Mouse (Mus musculus): ENCODE measurements at regions not wholly inside any gene's neighbourhood (a gene's known extent, or its start where the extent isn't known, plus 50 kb on each side); places are given as distances from the start of the nearest gene placed in this dataset.
"Not testable (repeated sequence)": the region's sequence is repeated elsewhere in the genome, so short reads cannot be mapped to it uniquely, and the experiment has no call there.

- DNase-seq (ENCODE audit: low read depth) = no peak
Measured at GRCm38 (mm10) chr8:42442786-42443185, 698.5 kb downstream of the Triml1 start.

- DNase-seq (ENCODE audit: low read depth) = no peak
Measured at GRCm38 (mm10) chr8:42402632-42403031, 738.7 kb downstream of the Triml1 start.

- DNase-seq (ENCODE audit: low read depth) = no peak
Measured at GRCm38 (mm10) chr8:42396886-42397285, 744.4 kb downstream of the Triml1 start.

GRCm38 (mm10) chr8:42388816-42389215 lies 752.5 kb downstream of the Triml1 start:
- DNase-seq (ENCODE audit: low read depth) = no peak

GRCm38 (mm10) chr8:42348073-42348603 lies 793.1 kb downstream of the Triml1 start:
- DNase-seq (ENCODE audit: low read depth) = no peak

- DNase-seq (ENCODE audit: low read depth) = no peak
Measured at GRCm38 (mm10) chr8:42334708-42335107, 806.6 kb downstream of the Triml1 start.

GRCm38 (mm10) chr8:42324663-42325062 lies 816.6 kb downstream of the Triml1 start:
- DNase-seq (ENCODE audit: low read depth) = no peak

- DNase-seq (ENCODE audit: low read depth) = no peak
Measured at GRCm38 (mm10) chr8:42322862-42323261, 818.4 kb downstream of the Triml1 start.

GRCm38 (mm10) chr8:42311060-42311459 lies 830.2 kb downstream of the Triml1 start:
- peak; percentile 34 for DNase-seq (ENCODE audit: low read depth)

- DNase-seq (ENCODE audit: low read depth) = no peak
Measured at GRCm38 (mm10) chr8:42291392-42291791, 849.9 kb downstream of the Triml1 start.

- DNase-seq (ENCODE audit: low read depth) = peak; percentile 89
Measured at GRCm38 (mm10) chr8:42282011-42282410, 859.3 kb downstream of the Triml1 start.

- DNase-seq (ENCODE audit: low read depth) = no peak
Measured at GRCm38 (mm10) chr8:42253358-42253757, 836.5 kb upstream of the Frg1 start.

- DNase-seq (ENCODE audit: low read depth) = not testable (repeated sequence)
Measured at GRCm38 (mm10) chr8:42242321-42242720, 825.4 kb upstream of the Frg1 start.

GRCm38 (mm10) chr8:42219857-42220600 lies 803.2 kb upstream of the Frg1 start:
- no peak for DNase-seq (ENCODE audit: low read depth)

- no peak for DNase-seq (ENCODE audit: low read depth)
Measured at GRCm38 (mm10) chr8:42210943-42211342, 794.1 kb upstream of the Frg1 start.

GRCm38 (mm10) chr8:42209989-42210388 lies 793.1 kb upstream of the Frg1 start:
- DNase-seq (ENCODE audit: low read depth) = no peak

GRCm38 (mm10) chr8:42197257-42197656 lies 780.4 kb upstream of the Frg1 start:
- no peak for DNase-seq (ENCODE audit: low read depth)

- no peak for DNase-seq (ENCODE audit: low read depth)
Measured at GRCm38 (mm10) chr8:42193902-42194550, 777.2 kb upstream of the Frg1 start.

GRCm38 (mm10) chr8:42187083-42187482 lies 770.2 kb upstream of the Frg1 start:
- DNase-seq (ENCODE audit: low read depth) = no peak

- DNase-seq (ENCODE audit: low read depth) = no peak
Measured at GRCm38 (mm10) chr8:42183288-42183878, 766.5 kb upstream of the Frg1 start.

- no peak for DNase-seq (ENCODE audit: low read depth)
Measured at GRCm38 (mm10) chr8:42162441-42162840, 745.6 kb upstream of the Frg1 start.

GRCm38 (mm10) chr8:42157006-42157405 lies 740.1 kb upstream of the Frg1 start:
- no peak for DNase-seq (ENCODE audit: low read depth)

GRCm38 (mm10) chr8:42156588-42156987 lies 739.7 kb upstream of the Frg1 start:
- DNase-seq (ENCODE audit: low read depth) = no peak

All from gonadal fat pad, adult 2 months (tissue).